Mouse (Mus musculus): ENCODE results near the gene Olfr54.
"Not testable (repeated sequence)": the region's sequence is repeated elsewhere in the genome, so short reads cannot be mapped to it uniquely, and the experiment has no call there.

Olfr54 gene

GRCm38 (mm10) chr11:51013936-51014335, at the start of gene Olfr54:
Olfr54 (plus strand) TSS chr11:51014236.
- no peak for DNase-seq

DNA sequence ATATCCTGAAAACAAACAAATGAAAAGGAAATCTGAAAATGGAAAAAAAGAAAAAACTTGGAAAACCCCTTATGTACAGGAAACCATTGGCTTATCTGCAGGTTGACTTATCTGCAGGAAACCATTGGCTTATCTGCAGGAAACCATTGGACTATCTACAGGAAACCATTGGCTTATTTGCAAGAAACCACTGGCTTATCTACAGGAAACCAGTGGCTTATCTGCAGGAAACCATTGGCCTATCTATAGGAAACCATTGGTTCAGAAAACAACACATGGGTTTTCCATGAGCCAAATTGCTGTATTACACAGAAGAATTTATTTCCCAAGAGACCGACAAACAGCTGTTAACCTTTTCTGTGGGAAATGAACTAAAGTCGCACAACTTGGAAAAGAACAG, 49.1 kb upstream of the Olfr54 start:
- DNase-seq = no peak

- DNase-seq = no peak
These were observed 47.8 kb upstream of the Olfr54 start, which contains the start of gene Olfr1378 for GRCm38 (mm10) chr11:50966230-50966629. Olfr1378 (plus strand) TSS chr11:50966530.

GRCm38 (mm10) chr11:50977216-50977615, 36.8 kb upstream of the Olfr54 start:
- DNase-seq = no peak

- DNase-seq = no peak
These were observed 32.4 kb upstream of the Olfr54 start, which contains the start of gene Olfr1377 for GRCm38 (mm10) chr11:50981667-50982066. Olfr1377 (plus strand) TSS chr11:50981967.

- DNase-seq = no peak
These were observed 10.7 kb upstream of the Olfr54 start, which contains the start of gene Olfr51 for GRCm38 (mm10) chr11:51003296-51003695. Olfr51 (plus strand) TSS chr11:51003596.

DNA sequence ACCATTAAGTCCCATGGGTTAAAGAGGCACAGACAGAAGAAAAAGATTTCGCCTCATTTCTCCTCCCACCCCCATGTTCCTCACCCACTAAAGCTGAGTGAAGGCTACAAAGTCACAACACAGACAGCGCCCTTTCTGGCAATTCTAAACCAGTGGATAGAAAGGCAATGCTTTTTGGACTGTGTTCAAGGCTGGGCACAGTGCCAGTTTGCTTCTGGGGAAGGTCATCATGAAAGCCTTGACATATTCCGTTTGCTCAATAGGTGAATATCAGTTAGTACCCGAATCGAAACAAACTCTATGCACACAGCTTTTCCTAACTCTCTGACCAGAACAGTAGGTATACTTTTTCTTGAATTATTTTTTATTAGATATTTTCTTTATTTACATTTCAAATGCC, 2.2 kb upstream of the Olfr54 start:
- DNase-seq = no peak

DNA sequence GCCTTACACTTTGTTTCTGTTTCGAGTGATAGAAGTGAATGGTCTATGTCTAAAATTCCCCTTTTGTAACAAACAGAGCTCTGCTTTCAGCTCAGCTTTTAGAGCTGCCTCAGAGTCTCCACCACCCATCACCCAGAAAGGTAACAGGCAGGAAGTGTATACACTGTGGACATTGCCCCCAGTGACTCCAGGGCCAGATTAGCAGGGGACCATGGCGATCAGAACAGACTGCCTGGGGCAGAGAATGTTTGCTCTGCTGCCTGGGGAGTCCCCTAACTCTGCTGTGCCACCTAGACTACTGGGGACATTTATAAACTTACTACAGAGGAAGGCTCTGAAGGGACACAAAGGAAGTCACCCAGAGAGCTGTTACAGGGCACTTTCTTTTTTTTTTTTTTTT, 2.3 kb downstream of the Olfr54 start:
- no peak for DNase-seq

DNA sequence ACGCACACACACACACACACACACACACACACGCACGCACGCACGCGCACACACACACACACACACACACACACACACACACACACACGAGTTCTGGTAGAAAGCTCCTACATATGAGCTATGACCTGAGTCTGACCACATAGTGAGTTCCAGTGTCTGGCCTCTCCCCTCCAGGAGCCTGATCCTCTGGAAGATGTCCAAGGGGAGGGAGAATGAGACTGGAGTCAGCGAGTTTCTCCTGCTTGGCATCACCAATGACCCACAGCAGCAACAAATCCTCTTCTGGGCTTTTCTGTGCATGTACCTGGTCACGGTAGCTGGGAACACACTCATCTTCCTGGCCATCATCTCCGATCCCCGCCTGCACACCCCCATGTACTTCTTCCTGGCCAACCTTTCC, 12.8 kb downstream of the Olfr54 start:
- DNase-seq = not testable (repeated sequence)

- DNase-seq = not testable (repeated sequence)
These were observed 15.3 kb downstream of the Olfr54 start for GRCm38 (mm10) chr11:51029381-51029780.

DNA sequence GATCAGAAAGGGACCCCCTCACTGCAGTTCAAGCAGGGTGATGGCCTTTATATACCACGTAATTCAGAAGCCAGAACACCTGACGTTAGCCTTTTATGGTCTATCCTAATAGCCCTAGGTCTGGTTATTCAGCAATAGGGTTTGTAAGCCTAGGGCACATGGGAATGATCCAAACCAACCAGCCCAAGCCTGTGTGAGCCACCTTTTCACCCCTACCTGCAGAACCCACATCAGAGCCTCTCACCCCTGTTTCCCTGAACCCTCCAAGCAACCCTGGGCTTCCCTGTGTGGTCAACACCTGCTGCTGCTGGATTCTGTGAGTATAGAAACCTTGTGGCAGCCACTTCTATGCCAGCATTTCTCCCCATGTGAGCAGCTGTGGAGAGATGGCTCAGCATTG, 16.2 kb downstream of the Olfr54 start:
- no peak for DNase-seq

DNA sequence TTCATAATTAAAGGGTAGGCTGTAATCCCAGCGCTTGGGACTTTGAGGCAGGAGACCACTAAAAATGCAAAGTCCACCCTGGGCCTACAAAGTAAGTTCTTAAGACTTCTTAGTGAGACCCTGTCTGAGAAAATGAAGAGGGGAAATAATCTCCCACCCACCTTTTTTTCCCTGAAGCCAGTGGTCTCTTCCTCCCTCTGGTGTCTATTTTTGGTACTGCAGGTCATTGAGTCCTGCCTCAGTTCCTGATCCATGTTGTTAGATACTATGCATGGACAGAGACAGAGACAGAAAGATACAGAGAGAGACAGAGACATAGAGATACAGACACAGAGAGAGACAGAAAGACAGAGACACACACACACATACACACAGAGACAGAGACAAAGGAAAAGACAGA, 18.8 kb downstream of the Olfr54 start:
- no peak for DNase-seq

DNA sequence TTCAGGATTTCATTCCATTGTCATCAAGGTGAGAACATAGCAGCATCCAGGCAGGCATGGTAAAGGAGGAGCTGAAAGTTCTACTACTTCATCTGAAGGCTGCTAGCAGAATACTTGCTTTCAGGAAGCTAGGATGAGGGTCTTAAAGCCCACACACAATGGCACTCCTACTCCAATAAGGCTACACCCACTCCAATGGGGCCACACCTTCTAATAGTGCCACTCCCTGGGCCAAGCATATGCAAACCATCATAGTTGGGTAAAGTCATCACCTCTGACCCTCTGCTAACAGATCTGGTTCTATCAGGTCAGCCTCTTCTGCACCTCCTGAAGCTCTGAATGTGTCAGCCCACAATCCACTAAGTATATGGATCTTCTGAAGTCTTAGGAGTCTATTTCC, 20.1 kb downstream of the Olfr54 start:
- not testable (repeated sequence) for DNase-seq

DNA sequence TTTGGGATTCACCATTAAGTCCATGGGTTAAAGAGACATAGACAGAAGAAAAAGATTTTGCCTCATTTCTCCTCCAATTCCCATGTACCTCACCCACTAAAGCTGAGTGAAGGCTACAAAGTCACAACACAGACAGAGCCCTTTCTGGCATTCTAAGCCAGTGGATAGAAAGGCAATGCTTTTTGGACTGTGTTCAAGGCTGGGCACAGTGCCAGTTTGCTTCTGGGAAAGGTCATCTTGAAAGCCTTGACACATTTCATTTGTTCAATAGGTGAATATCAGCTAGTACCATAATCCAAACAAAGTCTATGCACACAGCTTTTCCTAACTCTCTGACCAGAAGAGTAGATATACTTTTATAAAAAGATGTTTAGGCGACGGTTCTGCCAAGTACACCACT, 21.9 kb downstream of the Olfr54 start:
- DNase-seq = no peak

DNA sequence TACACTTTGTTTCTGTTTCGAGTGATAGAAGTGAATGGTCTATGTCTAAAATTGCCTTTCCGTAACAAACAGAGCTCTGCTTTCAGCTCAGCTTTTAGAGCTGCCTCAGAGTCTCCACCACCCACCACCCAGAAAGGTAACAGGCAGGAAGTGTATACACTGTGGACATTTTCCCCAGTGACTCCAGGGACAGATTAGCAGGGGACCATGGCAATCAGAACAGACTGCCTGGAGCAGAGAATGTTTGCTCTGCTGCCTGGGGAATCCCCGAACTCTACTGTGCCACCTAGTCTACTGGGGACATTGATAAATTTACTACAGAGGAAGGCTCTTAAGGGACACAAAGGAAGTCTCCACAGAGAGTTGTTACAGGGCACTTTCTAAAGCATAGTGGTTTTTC, 30.7 kb downstream of the Olfr54 start:
- DNase-seq = not testable (repeated sequence)

DNA sequence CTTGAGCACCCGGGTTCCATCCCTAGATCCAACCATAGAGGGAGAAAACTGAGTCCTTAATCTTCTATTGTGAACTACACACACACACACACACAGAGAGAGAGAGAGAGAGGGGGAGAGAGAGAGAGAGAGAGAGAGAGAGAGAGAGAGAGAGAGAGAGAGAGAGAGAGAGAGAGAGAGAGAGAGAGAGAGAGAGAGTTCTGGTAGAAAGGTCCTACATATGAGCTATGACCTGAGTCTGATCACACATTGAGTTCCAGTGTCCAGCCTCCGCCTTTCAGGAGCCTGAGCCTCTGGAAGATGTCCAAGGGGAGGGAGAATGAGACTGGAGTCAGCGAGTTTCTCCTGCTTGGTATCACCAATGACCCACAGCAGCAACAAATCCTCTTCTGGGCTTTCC, 33.8 kb downstream of the Olfr54 start, which contains the start of gene Olfr1375:
Gene Olfr1375 (plus strand): TSS at position 301 of the 400 bp plus-strand sequence.
- not testable (repeated sequence) for DNase-seq

GRCm38 (mm10) chr11:51051678-51052077, 37.6 kb downstream of the Olfr54 start:
- DNase-seq = no peak

GRCm38 (mm10) chr11:51053230-51053629, 39.2 kb downstream of the Olfr54 start:
- no peak for DNase-seq

DNA sequence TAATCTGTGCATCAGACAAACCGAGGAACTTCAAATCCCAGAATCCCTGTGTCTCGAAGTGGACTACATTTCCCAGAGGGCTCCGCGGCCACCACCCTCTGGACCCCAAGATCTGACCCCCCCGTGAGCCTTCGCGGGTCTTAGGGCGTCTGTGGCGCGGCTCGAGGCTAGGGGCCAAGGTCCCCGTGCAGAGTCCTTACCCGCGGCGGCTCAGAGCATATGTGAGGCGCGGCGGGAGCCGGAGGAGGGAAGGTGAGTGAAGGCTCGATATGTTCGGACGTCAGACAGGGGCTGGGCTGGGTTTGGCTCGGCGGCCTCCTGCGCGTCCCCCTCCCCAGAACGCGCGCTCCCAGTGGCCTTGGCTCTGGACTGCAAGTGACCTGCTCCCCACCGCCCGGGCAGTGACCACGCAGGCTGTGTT, 45.1 kb downstream of the Olfr54 start, which contains the start of gene Zfp354a:
Gene Zfp354a (plus strand): TSS at position 107 of the 421 bp plus-strand sequence.
- no peak for DNase-seq

DNA sequence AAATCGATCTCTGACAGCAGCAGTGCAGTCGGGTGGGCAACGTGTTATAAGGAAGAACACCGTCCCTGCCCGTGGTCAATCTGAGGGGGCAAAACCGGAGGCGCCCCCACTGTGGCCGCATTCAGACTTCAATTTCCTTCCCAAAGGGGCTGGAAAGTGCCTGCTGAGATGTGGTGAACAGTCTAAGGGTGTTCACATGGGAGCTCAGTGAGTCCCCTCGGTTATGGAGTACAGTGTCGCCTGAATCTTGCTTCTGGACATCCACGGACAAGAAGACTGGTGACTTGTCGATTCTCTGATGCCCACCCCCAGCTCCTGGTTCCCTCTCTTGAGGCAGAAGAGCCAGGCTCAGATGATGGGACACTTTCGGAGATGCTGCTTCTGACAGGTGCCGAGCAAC, 45.6 kb downstream of the Olfr54 start:
- DNase-seq = no peak

DNA sequence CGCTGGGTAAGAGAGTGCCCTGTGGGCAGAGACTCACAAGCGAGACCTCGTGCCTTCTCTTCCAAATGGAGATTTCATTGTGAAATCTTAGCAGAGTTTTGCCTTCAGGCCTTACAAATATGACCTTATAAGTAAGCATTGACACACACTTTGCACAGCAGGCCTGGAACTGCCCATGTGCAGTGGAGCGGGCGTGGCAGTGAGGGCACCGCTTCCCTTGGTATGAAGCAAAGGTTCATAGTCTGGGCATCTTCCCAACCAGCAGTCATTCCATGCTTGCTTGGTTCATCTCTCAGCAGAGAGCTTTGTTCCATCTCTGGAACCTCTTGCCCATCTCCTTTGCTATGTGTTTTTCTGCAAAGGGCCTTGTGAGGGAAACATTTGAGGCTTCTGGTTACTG, 46.9 kb downstream of the Olfr54 start:
- DNase-seq = no peak

- no peak for DNase-seq
These were observed 49.2 kb downstream of the Olfr54 start for GRCm38 (mm10) chr11:51063276-51063675.

DNA sequence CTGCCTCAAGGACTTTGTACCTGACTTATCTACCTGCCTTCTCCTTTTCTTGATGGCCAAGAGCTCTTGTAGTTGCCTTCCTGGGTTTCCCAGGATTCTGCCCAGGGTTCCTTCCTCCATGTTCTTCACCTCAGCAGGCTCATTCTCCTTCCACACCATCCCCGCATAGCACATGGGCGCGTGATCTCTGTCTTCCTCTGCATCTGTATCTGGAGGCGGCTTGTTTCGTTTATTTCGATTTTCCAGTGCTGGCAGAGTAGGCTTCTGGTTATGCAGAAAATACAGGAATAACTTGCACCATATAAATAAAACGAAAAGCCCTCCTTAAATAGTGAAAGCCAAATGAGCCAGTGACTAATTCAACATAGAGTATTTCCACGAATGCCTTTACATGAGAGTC, 49.8 kb downstream of the Olfr54 start:
- DNase-seq = no peak
